Mouse (Mus musculus) heart, postnatal 25 days (tissue): ENCODE measurements at regions not wholly inside any gene's neighbourhood (a gene's known extent, or its start where the extent isn't known, plus 50 kb on each side); places are given as distances from the start of the nearest gene placed in this dataset.

Source experiments
- DNase-seq: peaks from one replicate; pipeline ENCODE4 v3.0.0; 2022; ENCODE audit warnings: low spot score
- intact Hi-C: fragments of 180-260 bp; cut with DNase I; formaldehyde crosslinking; loops from one replicate; pipeline ENCODE4 v1.15.1; 2025

DNA sequence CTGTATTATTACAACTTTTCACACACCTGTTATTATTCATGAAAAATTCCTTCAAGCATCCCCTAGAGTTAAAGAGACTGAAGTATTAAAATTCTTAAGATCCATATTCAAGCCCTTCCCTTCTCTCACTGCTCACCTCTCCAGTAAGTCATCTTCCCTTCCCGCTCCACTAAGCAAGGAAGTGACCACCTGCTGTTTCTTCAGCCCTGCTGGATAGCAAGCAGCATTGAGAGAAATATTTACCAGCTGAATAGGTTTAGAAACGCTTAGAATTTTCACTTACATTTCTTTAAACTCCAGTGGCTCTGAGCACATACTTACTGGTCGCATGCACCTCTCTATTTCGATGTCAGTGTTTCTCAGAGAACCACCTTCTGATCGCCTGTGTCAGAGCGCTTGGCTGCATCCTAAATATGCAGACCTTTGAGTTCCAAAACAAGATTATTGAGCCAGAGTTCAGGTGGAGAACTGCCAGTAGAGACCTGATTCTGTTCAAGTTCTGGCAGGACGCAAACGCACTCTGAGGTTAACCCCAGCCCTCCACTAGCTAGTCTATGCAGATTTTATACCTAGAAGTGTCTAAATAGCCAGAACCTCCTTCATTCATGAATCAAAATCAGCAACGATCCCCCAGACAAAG, 314.9 kb downstream of the Mllt3 start:
- intact Hi-C loops, result no loop called here
- no peak for DNase-seq

DNA sequence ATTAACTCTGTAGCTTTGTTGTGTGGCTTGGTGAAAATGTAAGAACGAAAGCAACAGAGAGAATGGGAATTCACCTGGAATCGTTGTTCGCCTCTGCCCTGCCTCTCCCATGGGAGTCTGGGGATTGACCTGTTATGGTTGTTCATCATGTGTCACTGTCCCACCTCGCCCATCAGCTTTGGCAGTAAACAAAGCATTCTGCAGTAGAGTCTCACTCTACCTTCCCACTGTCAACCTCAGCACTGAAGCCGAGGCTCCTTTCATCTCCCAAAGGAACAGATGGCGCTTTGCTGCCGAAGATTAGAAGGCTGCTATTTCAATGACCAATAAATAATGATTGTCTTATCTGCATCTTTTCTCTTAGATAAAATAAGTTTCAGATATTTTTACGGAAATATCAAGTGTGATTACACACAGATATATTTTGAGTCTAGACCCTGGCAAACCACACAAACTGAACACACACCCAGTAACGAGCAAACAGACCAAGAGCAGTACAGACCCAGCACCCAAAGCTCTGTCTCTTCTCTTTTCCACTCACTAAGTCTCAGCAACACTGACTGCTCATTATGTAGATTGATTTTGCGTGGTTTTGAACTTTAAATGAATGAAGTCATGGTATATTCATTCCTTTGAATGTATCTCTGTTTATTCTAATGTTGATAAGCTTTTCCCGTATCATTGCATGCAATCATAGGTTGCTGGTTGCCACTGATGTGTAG, 317.8 kb downstream of the Mllt3 start:
- no peak for DNase-seq
- intact Hi-C loops, result no loop called here

DNA sequence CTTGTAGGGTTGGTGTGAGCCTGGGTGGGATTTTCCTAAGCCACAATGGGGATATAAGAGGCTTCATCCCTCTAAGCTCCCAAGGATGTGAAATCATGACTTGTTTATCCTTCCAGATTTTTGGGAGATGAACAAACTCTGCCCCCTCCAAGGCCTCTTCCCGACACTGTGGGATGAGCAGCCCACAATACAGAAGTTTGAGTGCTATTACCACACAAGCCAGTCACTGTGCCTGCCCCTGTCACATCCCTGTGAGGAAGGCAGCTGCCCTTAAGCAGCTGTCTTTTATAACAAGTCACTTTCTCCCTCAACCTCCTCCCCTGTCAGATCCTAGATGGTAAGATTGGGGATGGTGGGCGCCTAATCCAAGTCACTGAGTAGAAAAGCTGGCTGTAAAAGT, 320.5 kb downstream of the Mllt3 start:
- intact Hi-C loops, result no loop called here
- no peak for DNase-seq

DNA sequence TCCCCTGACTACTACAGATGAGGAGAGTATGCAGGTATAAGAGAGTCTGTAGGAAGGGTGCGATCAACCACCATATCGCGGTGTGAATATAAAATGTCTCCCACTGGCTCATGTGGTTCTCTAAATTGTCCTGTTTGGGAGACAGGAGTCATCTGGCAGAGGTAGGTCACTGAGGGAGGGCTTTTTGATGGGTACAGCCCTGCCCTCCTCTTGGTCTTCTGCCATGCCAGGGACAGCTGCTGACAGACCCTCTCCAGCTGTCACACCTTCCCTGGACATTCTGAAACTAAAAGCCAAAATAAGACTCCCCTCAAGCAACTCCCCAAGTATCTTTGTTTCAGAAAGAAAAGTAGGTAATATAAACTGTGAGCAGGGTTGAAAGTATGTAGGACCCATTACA, 320.9 kb downstream of the Mllt3 start:
- intact Hi-C loops, result no loop called here
- no peak for DNase-seq

DNA sequence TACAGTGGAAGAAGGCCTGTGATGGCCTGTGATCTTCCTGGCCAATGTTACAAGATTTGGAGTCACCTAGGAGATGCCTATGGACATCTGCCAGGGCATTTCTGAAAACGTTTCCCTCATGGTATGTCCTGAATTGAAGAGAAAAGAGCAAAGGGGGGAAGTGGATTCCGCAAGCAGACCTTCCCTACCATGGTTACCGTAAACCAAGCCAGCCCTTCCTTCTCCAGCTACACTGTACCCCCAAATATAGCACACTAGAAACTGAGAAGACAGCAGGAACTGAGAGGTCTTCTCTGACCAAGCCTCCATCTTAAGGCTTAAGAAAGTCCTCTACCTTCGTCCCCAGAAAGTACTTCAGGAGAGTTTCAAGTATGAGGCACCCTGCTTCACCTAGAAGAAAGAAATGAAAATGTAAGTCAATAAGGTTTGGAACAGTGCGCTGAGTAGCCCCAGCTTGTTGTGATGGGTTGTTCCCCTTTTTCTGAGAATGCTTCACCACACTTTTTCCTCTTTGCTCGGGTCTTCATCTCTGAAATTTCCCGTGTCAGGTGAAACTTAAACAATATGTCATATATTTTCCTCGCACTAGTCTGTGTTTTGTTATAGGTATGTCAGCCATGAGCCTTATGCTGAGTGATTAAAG, 321.9 kb downstream of the Mllt3 start:
- intact Hi-C loops, result no loop called here
- no peak for DNase-seq

DNA sequence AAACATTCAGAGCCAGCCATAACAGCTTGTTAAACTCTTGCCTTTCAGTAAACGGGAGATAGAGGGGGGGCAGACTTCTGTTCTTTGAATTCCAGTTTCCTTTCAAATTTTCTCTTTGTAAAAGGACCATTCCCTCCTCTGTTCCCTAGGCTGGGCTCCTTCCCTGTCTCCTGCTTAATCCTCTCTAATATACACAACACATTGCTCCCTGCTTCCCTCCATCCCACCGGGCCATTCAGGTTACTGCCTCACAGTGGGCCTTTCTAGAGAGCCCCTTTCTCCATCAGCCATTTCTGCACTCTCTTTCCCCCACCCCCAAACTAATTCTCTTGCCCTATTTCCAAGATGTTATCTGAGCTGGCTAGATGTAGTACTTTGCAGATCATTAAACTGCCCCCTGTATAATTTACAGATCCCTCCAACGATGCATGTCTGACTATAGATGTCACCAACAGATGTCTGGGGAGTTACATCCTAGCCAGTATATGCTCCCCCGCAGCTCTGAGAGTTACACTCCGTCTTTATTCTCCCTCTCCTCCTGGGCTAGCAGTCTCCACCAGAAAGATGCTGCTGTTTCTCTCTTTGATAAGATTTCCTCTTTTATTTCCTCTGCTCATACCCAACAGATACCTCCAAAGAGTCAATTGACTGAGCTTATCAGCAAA, 324.1 kb downstream of the Mllt3 start:
- no peak for DNase-seq
- intact Hi-C loops, result no loop called here

DNA sequence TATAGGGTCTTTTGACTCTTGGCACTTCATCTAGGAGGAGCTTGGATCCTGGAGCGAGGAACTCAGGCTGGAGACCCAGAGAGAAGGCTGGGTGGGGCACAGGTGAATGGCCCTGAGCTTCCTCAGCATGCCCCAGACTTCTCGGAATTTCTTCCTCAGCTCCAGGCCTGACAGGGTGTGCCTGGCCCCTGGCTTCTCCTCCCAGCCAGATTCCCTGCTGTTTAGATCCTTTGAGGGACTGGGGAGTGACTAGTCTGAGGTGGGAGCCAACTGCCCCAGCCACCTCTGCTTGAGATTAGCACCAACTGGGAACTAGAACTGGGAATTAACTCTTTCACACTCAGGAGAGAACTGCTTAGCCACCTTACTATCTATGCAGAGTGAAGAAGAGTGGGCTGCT, 325.8 kb downstream of the Mllt3 start:
- no peak for DNase-seq
- intact Hi-C loops, result no loop called here

DNA sequence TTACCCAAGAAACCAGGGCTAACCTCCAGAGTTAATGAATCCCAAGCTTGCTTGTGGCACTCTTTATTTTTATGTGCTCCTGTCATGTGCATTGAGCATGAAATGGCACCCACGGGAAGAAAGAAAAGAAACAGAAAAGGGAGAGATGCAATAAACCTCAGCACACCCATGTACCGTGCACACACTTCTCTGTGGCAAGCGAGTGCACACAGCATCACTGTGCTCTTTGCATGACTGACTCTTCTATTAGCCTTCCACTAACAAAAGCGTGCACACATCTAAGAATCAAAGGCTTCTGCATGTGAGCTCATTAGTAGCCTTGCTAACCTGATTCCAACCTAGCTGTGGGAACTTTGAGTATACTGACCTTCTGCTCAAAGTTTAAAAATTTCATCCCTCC, 330.3 kb downstream of the Mllt3 start:
- no peak for DNase-seq
- intact Hi-C loops, result no loop called here

DNA sequence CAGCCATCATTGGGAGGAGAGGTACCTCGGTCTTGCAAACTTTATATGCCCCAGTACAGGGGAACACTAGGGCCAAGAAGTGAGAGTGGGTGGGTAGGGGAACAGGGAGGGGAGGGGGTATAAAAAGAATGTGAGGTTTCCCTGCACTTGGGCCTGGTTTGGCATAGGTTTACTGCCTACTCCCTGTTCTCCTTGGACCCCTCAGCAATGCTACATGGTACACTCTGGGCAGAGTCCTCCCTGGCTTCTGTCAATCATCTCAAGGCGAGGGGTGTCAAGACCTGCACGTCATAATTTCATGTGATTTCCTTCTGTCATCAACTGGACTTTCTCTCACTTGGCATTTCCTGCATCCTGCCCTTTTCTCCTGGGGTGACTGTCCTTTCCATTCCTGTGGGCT, 330.9 kb downstream of the Mllt3 start:
- DNase-seq, result no peak
- intact Hi-C loops, result no loop called here

DNA sequence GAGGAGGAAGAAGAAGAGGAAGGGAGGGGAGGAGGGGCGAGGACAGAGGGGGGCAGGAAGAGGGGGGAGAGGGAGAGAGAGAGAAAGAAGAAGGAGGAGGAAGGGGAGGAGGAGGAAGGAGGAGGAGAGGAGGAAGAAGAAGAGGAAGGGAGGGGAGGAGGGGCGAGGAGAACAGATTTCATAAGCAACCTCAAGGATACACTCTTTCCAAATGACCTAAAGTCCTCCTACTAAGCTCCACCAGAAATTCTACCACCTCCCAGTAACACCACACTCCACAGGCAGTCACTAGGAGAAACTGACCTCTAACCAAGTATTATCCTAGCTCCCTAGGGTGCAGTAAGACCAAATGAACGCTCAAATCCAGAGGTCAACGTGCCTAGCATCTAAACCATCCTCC, 332.1 kb downstream of the Mllt3 start:
- DNase-seq, result no peak
- intact Hi-C loops, result no loop called here

DNA sequence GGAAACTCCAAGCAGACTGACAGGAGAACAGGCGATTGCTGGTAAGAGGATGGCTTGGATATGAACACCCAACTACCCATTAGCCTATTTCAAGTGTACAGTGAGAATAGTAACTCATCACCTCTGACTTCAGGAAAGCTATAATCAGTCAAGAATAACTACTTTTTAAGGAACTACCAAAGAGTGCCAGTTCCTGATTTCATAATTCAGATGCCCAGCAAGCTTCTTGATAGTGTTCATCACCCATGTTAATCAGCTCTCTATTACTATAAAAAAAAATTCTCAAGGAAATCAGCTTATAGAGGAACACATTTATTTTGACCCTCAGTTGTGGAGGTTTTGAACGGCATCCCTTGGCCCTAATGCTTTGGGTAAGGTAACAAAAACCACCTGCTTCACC, 332.7 kb downstream of the Mllt3 start:
- intact Hi-C loops, result no loop called here
- DNase-seq, result no peak

DNA sequence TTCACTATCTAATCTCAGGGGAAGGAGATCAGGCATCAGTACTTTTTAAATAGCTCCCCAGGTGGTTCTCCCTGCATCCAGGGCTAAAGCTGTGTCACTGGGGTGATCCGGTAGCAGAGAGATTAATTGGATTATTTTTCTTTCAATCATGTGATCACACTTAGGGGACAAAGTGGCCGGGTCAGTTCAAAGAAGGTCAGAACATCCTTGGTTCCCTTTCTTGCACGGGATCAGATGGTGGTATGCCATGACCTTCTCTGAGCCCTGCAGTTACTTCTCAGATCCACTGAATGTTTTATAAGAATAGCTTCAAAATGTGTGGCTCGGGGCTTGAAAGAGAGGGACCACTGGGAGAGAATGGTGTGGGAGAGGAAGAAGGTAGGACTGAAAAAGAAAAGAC, 333.6 kb downstream of the Mllt3 start:
- intact Hi-C loops, result no loop called here
- no peak for DNase-seq

DNA sequence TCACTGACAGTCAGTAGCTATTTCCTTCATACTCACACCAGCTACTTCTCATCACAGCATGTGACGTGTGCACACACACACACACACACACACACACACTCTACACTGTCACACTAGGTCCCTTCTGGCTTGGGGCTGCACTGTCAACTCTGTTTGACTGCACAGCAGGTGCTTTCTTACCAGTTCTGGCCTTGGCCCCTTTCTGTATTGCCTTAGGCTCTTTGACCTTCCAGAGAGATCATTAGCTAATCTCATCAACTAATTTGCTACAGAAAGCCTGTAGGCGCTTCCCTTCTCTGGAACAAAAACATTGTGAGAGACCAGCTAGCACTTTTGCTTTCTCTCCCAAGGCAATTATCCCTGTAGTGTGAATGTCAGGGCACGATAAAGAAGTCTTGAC, 334.4 kb downstream of the Mllt3 start:
- intact Hi-C loops, result no loop called here
- DNase-seq, result no peak

DNA sequence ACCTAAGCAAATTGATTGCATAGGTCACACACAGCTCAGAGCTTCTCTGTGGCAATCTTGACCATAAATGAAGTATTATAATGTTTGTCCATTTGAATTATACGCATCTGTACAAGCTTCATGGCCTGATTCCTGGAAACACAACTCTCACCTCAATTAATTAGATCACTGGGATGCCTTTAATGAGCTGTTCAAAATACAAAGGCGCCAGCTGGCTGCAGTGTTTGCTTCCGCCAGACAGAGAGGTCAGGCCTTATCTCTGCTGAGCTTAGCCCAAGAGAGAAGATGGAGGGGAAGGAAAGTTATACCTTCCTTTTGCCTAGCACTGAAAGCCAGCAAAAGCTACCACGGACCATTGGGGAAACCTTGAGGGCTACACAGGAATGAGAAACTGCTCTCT, 336.2 kb downstream of the Mllt3 start:
- no peak for DNase-seq
- intact Hi-C loops, result no loop called here

DNA sequence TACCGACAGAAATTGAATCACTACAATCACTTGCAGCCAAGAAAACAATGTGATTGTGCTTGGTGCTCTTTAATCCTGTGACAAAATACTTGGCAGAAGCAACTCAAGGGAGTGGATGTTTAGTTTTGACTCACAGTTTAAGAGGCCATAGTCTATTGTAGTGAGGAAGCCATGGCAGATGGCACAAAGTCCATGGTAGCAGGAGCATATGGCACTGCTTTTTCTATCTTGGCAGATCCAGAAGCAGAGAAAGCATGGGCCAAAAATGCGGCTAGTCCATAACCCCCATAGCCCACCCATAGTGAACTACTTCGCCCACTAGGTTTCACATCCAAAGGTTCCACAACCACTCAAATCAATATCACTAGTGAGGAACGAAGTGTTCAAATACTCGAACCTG, 337.4 kb downstream of the Mllt3 start:
- no peak for DNase-seq
- intact Hi-C loops, result no loop called here

DNA sequence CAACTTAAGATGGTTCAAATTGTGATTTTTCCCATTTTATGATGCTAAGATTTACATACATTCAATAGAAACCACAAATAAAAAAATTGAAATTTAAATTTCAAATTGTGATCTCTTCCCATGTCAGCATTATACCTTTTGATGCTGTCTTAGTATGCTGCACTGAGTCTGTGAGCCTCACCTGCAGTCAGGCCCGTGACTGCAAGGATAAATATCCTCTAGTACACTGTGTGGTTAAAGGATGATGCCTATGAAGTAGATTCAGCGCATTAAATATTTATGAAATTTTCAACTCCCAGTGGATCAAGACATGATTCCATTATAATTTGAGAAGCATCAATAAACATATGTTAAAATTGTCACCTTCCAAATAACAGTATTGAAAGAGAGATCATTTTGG, 340.4 kb downstream of the Mllt3 start:
- intact Hi-C loops, result no loop called here

DNA sequence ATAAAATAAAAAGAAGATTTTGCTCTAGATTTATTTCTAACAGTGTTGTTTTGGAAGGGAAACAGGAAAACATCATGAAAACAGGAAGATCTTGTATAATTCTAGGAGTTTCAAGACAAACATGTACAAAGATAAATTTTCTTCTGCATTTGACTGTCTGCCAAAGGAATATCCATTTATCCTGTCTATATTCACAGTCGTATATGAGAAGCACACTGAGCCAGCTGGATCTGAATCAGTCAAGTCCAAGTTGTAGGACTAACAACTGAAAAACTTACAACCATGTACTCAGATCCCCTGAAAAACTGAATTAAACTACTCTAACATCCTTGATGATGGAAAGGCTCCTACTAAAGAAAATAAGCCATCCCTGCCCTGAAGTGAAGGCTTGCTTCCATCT, 348.2 kb downstream of the Mllt3 start:
- DNase-seq, result no peak
- intact Hi-C loops, result no loop called here

More for the DNA sequence above, 340.4 kb downstream of the Mllt3 start:
- no peak for DNase-seq

DNA sequence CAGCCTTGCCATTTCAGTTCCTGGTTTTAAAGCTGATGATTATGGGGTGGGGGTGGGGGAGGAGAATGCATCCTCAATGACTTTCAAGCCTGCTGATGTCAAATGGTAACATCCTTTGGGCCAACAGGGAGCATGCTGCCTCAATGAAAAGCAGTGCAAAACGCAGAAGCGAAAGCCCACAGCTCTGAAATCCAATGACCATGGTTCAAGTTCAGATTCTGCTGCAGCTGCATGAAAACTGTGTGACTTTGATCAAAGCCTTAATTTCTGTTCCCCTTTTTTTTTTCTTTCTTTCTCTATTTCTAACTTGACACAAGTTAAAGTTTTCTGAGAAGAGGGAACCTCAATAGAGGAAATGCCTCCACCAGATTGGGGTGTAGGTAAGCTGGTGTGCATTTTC, 350.4 kb downstream of the Mllt3 start:
- intact Hi-C loops, result no loop called here
- DNase-seq, result no peak

DNA sequence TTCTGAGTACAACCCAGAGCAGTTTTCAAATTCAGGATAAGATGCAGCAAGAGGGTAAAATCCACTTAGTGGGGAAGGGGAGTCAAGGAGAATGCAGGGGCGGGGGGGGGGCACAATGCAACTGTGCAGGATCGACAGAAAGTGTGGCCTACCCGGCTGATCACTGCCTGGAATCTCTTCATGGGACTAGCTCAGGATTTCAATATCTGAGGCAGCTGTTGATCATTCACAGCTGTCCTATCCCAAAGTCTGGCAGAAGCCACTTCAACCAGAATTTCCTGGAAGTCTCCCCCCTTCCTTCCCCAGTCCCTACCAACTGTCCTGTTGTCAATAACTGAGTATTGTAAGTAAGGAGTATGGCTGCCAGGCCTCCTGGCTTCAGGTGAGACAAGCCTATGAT, 362.1 kb downstream of the Mllt3 start:
- DNase-seq, result no peak
- intact Hi-C loops, result no loop called here

DNA sequence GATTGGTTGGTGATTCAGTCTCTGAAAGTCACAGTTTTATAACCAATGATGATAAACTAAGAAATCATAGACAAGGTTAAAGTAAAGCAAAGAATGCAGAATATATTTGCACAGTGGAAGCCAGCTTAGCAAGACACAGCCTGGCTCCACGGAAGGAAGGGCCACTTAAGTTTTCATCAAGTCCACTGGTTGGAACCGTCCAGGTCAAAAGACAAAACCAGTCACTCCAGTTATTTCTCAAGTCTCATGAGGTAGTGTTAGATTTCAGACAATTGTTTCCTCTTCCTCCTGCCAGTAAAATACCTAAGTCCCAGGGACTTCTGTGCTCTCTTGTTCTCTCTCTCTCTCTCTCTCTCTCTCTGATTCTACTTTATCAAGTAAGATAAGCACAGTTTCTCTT, 363.0 kb downstream of the Mllt3 start:
- intact Hi-C loops, result no loop called here
- no peak for DNase-seq

DNA sequence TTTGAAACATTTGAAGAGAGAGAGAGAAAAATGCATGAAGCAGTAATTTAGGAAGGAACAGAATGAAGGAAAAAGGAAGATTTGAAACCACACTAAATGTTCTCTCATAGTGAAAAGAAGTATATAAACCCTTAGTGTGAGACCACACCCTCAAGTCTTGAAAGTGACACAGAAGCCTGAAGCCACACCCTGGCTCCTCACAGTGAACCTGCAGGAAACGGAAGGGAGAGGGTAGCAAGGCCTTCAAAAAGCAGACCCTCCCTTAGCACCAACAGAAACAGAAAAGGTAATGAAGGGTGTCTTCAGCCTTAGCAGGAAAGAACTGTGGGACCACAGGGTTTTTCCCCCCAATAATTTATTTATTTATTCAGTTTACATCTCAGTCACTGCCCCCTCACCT, 363.7 kb downstream of the Mllt3 start:
- intact Hi-C loops, result no loop called here
- no peak for DNase-seq
